Mouse (Mus musculus): ENCODE measurements around the gene Ppp1r18. TPM values are rescaled to one million over a fixed set of nuclear protein-coding genes. Genes with fewer than 3 reads are reported as not detected.

Gene Ppp1r18
- polyA plus RNA-seq, 1 experiment from 2014 or later = 29.7 TPM

GRCm38 (mm10) chr17:35829737-35830136 lies 35.7 kb upstream of the Ppp1r18 start:
- DNase-seq (ENCODE audit: low spot score) = peak; percentile 91
- 3% methylated on average over 21 of the region's 21 CpGs for WGBS
- Histone ChIP-seq H3K9me3 (no peaks in the 10 kb centered on the region), H3K27ac (replicated peaks) (peak overlapping the region; percentile 35; the same call in 1 of the 2 replicates), H3K4me1 (peaks cover 23% of the 10 kb centered on the region), H3K36me3 (replicated peaks) (peaks cover 90% of the 10 kb centered on the region), H3K27me3 (replicated peaks; ENCODE audit: low read depth, poor library complexity, severe bottlenecking) (no peaks in the 10 kb centered on the region), H3K4me3 (peak overlapping the region; percentile 38)

GRCm38 (mm10) chr17:35832400-35833238 lies 32.8 kb upstream of the Ppp1r18 start:
- H3K9me3 ChIP-seq = no peaks in the 10 kb centered on the region
- H3K4me3 ChIP-seq = peak overlapping the region; percentile 70; the same call in 1 of the 2 replicates
- peaks cover 87% of the 10 kb centered on the region for H3K36me3 ChIP-seq (replicated peaks)
- H3K27ac ChIP-seq (replicated peaks) = no peak overlapping the region
- no peaks in the 10 kb centered on the region for H3K27me3 ChIP-seq (replicated peaks; ENCODE audit: low read depth, poor library complexity, severe bottlenecking)
- no peak for DNase-seq (ENCODE audit: low spot score)
- 71% methylated on average over 8 of the region's 8 CpGs for WGBS
- peaks cover 37% of the 10 kb centered on the region for H3K4me1 ChIP-seq

DNA sequence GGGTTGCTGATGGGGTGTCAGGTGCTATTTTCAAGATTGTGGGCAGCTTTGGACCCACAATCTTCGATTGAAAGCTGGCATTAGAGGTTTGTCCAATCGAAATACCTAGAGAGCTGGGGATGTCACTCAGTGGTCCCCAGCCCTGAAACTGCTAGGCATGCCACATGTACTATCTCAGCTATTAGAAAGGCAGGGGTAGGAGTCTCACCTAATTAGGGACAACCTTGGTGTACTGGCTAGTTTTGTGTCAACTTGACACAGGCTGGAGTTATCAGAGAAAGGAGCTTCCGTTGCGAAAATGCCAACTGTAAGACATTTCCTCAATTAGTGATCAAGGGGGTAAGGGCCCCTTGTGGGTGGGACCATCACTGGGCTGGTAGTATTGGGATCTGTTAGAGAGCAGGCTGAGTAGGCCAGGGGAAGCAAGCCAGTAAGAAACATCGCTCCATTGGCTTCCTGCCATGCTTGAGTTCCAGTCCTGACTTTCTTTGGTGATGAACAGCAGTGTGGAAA lies 32.1 kb upstream of the Ppp1r18 start:
- Histone ChIP-seq H3K27me3 (replicated peaks; ENCODE audit: low read depth, poor library complexity, severe bottlenecking) (no peaks in the 10 kb centered on the region), H3K36me3 (replicated peaks) (peaks cover 80% of the 10 kb centered on the region), H3K9me3 (no peaks in the 10 kb centered on the region), H3K27ac (replicated peaks) (no peak overlapping the region), H3K4me1 (peaks cover 37% of the 10 kb centered on the region), H3K4me3 (peak overlapping the region; percentile 70; the same call in 1 of the 2 replicates)
- 26% methylated on average over 5 of the region's 5 CpGs for WGBS
- no peak for DNase-seq (ENCODE audit: low spot score)

DNA sequence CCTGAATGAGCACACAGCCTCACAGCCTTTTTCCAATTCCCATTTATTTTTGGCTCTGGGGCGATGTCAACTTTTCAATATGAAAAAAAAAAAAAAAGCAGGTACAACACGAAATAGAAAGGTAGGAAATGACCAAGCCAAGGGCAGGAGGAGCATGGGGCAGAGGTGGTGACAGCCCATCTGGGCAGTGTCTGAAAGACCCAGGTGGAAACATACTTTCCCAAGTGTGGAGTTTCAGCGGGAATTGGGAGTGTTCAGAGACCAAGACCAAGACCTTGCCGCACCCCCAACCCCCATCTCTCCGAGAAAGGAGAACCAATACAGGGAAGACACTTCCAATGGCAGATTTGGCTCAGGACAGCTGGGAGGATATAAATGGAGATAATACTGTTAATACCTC lies 31.5 kb upstream of the Ppp1r18 start:
- Histone ChIP-seq H3K36me3 (replicated peaks) (peaks cover 77% of the 10 kb centered on the region), H3K4me3 (peak overlapping the region; percentile 70), H3K27ac (replicated peaks) (no peak overlapping the region), H3K4me1 (peaks cover 37% of the 10 kb centered on the region), H3K9me3 (no peaks in the 10 kb centered on the region), H3K27me3 (replicated peaks; ENCODE audit: low read depth, poor library complexity, severe bottlenecking) (no peaks in the 10 kb centered on the region)
- DNase-seq (ENCODE audit: low spot score) = no peak
- WGBS = 59% methylated on average over 5 of the region's 5 CpGs

GRCm38 (mm10) chr17:35834696-35835422 lies 30.5 kb upstream of the Ppp1r18 start:
- no peaks in the 10 kb centered on the region for H3K9me3 ChIP-seq
- H3K36me3 ChIP-seq (replicated peaks) = peaks cover 74% of the 10 kb centered on the region
- WGBS = 83% methylated on average over 26 of the region's 26 CpGs
- no peaks in the 10 kb centered on the region for H3K27me3 ChIP-seq (replicated peaks; ENCODE audit: low read depth, poor library complexity, severe bottlenecking)
- H3K4me1 ChIP-seq = peaks cover 41% of the 10 kb centered on the region
- no peak for DNase-seq (ENCODE audit: low spot score)
- H3K27ac ChIP-seq (replicated peaks) = peak overlapping the region; percentile 95; the same call in 1 of the 2 replicates
- H3K4me3 ChIP-seq = peak overlapping the region; percentile 70

GRCm38 (mm10) chr17:35835424-35836140 lies 29.8 kb upstream of the Ppp1r18 start:
- Histone ChIP-seq H3K27me3 (replicated peaks; ENCODE audit: low read depth, poor library complexity, severe bottlenecking) (no peaks in the 10 kb centered on the region), H3K36me3 (replicated peaks) (peaks cover 67% of the 10 kb centered on the region), H3K4me1 (peaks cover 34% of the 10 kb centered on the region), H3K9me3 (no peaks in the 10 kb centered on the region), H3K27ac (replicated peaks) (peak overlapping the region; percentile 95), H3K4me3 (peak overlapping the region; percentile 70)
- WGBS = 79% methylated on average over 26 of the region's 26 CpGs
- DNase-seq (ENCODE audit: low spot score) = no peak

DNA sequence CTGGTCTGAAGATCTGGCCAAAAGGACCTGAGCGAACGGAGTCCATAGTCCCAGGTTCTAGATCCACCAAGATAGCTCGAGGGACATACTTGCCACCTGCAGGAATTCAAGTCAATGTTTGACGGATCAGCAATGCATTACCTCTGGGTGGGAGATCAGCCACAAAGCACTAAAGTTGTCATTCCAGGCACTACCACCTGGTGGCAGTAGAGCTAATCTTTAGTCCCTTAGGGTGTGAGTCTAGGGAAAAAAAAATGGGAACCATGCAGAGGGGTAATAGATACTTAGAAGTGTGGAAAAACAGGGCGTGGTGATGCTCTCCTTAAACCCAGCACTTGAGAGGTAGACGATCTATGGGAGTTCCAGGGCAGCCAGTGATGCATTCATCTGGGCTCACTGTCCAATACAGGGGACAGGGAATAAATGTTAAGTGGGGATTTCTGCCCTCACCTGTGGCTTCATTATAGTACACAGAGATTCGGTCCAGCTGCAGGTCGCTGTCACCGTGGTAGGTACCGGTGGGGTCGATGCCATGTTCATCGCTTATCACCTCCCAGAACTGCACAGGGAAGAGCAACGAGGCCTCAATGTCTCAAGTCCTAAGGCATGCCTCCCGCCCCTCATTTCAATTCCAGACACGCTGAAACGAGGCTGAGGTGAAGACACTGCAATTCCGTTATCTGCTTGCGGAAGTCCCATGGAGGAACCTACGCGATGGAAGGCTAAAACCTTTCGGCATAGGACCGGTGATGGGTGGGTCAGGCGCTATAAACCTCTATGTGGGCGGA lies 29.0 kb upstream of the Ppp1r18 start:
- DNase-seq (ENCODE audit: low spot score) = peak; percentile 77
- H3K27ac ChIP-seq (replicated peaks) = peak overlapping the region; percentile 95
- peaks cover 59% of the 10 kb centered on the region for H3K36me3 ChIP-seq (replicated peaks)
- WGBS = 11% methylated on average over 24 of the region's 24 CpGs
- H3K4me3 ChIP-seq = peak overlapping the region; percentile 70
- peaks cover 32% of the 10 kb centered on the region for H3K4me1 ChIP-seq
- no peaks in the 10 kb centered on the region for H3K27me3 ChIP-seq (replicated peaks; ENCODE audit: low read depth, poor library complexity, severe bottlenecking)
- H3K9me3 ChIP-seq = no peaks in the 10 kb centered on the region

GRCm38 (mm10) chr17:35836991-35837422 lies 28.4 kb upstream of the Ppp1r18 start:
- peaks cover 53% of the 10 kb centered on the region for H3K36me3 ChIP-seq (replicated peaks)

GRCm38 (mm10) chr17:35837487-35837886 lies 27.9 kb upstream of the Ppp1r18 start:
- WGBS = under 1% methylated on average over 18 of the region's 18 CpGs
- Histone ChIP-seq H3K27ac (replicated peaks) (peak overlapping the region; percentile 95), H3K36me3 (replicated peaks) (peaks cover 48% of the 10 kb centered on the region), H3K27me3 (replicated peaks; ENCODE audit: low read depth, poor library complexity, severe bottlenecking) (no peaks in the 10 kb centered on the region), H3K4me3 (peak overlapping the region; percentile 70), H3K4me1 (peaks cover 36% of the 10 kb centered on the region), H3K9me3 (no peaks in the 10 kb centered on the region)
- peak; percentile 79 for DNase-seq (ENCODE audit: low spot score)

More at GRCm38 (mm10) chr17:35836991-35837422, 28.4 kb upstream of the Ppp1r18 start:
- WGBS = under 1% methylated on average over 25 of the region's 25 CpGs
- peaks cover 33% of the 10 kb centered on the region for H3K4me1 ChIP-seq
- peak overlapping the region; percentile 95 for H3K27ac ChIP-seq (replicated peaks)
- no peaks in the 10 kb centered on the region for H3K27me3 ChIP-seq (replicated peaks; ENCODE audit: low read depth, poor library complexity, severe bottlenecking)
- peak overlapping the region; percentile 70 for H3K4me3 ChIP-seq
- peak; percentile 96 for DNase-seq (ENCODE audit: low spot score)
- no peaks in the 10 kb centered on the region for H3K9me3 ChIP-seq

- peaks cover 42% of the 10 kb centered on the region for H3K4me1 ChIP-seq
- H3K9me3 ChIP-seq = no peaks in the 10 kb centered on the region
- H3K36me3 ChIP-seq (replicated peaks) = peaks cover 42% of the 10 kb centered on the region
- WGBS = under 1% methylated on average over 29 of the region's 29 CpGs
- peak; percentile 98 for DNase-seq (ENCODE audit: low spot score)
- peak within 1 kb of the TSS; percentile 70 for H3K4me3 ChIP-seq
- peak within 1 kb of the TSS; percentile 95 for H3K27ac ChIP-seq (replicated peaks)
- no peaks in the 10 kb centered on the region for H3K27me3 ChIP-seq (replicated peaks; ENCODE audit: low read depth, poor library complexity, severe bottlenecking)
Observed at GRCm38 (mm10) chr17:35838122-35838544, 27.3 kb upstream of the Ppp1r18 start, which contains the start of gene Tubb5. Tubb5 (minus strand) TSS chr17:35838306.

- DNase-seq (ENCODE audit: low spot score) = peak; percentile 52
- 3% methylated on average over 5 of the region's 5 CpGs for WGBS
- peak overlapping the region; percentile 70 for H3K4me3 ChIP-seq
- peak overlapping the region; percentile 95 for H3K27ac ChIP-seq (replicated peaks)
- H3K4me1 ChIP-seq = peaks cover 44% of the 10 kb centered on the region
- H3K36me3 ChIP-seq (replicated peaks) = peaks cover 37% of the 10 kb centered on the region
- no peaks in the 10 kb centered on the region for H3K27me3 ChIP-seq (replicated peaks; ENCODE audit: low read depth, poor library complexity, severe bottlenecking)
- H3K9me3 ChIP-seq = no peaks in the 10 kb centered on the region
Observed at GRCm38 (mm10) chr17:35838570-35838969, 26.8 kb upstream of the Ppp1r18 start.

Measured in embryonic facial prominence, embryonic 10.5 days (tissue).